Mouse (Mus musculus) kidney, postnatal 36 days (tissue): ENCODE measurements around the gene Adap2.
A peak's percentile ranks its signal among the peaks of the same experiment; 100 is the strongest.
"Not testable (repeated sequence)": the region's sequence is repeated elsewhere in the genome, so short reads cannot be mapped to it uniquely, and the experiment has no call there.

Source experiments
- DNase-seq, 2 experiments: peaks; one replicate each; pipeline ENCODE4 v3.0.0; 2021 to 2022; ENCODE audit warnings: mixed read lengths in 2 of 2

Gene Adap2

GRCm38 (mm10) chr11:80153857-80154495 lies at the start of gene Adap2:
Gene Adap2 (plus strand): TSS chr11:80154105.
- peak; percentile 96 to 98 for DNase-seq

GRCm38 (mm10) chr11:80104407-80104806 lies 49.5 kb upstream of the Adap2 start:
- no peak for DNase-seq

GRCm38 (mm10) chr11:80116411-80116810 lies 37.5 kb upstream of the Adap2 start:
- DNase-seq, result peak; percentile 18 to 45

GRCm38 (mm10) chr11:80132050-80132449 lies 21.9 kb upstream of the Adap2 start:
- DNase-seq, result no peak

- DNase-seq, result no peak
These were observed 19.2 kb upstream of the Adap2 start for GRCm38 (mm10) chr11:80134744-80135143.

- DNase-seq, result no peak
These were observed 17.8 kb upstream of the Adap2 start for GRCm38 (mm10) chr11:80135954-80136683.

- no peak for DNase-seq
These were observed 17.1 kb upstream of the Adap2 start for GRCm38 (mm10) chr11:80136786-80137185.

- no peak for DNase-seq
These were observed 16.1 kb upstream of the Adap2 start for GRCm38 (mm10) chr11:80137773-80138172.

- peak; percentile 80 to 87 for DNase-seq
These were observed 11.9 kb upstream of the Adap2 start, which contains the start of gene Tefm for GRCm38 (mm10) chr11:80141825-80142521. Gene Tefm (minus strand): TSS chr11:80142175.

- peak in 1 of 2 experiments; percentile 44 for DNase-seq
These were observed 11.0 kb upstream of the Adap2 start for GRCm38 (mm10) chr11:80142872-80143271.

GRCm38 (mm10) chr11:80145787-80146275 lies 8.1 kb upstream of the Adap2 start:
- DNase-seq, result peak; percentile 56 to 66

- DNase-seq, result no peak
These were observed 6.2 kb upstream of the Adap2 start for GRCm38 (mm10) chr11:80147748-80148147.

- DNase-seq, result peak in 1 of 2 experiments; percentile 74
These were observed 5.6 kb upstream of the Adap2 start for GRCm38 (mm10) chr11:80148313-80148712.

- DNase-seq, result not testable (repeated sequence)
These were observed 4.9 kb upstream of the Adap2 start for GRCm38 (mm10) chr11:80148974-80149373.

GRCm38 (mm10) chr11:80149412-80150023 lies 4.4 kb upstream of the Adap2 start:
- peak in 1 of 2 experiments; percentile 45 for DNase-seq

- no peak for DNase-seq
These were observed 3.3 kb upstream of the Adap2 start for GRCm38 (mm10) chr11:80150566-80150965.

- no peak for DNase-seq
These were observed 2.4 kb upstream of the Adap2 start for GRCm38 (mm10) chr11:80151541-80151940.

GRCm38 (mm10) chr11:80152376-80152775 lies 1.5 kb upstream of the Adap2 start:
- peak; percentile 40 to 48 for DNase-seq

- DNase-seq, result no peak
These were observed 596 bp downstream of the Adap2 start for GRCm38 (mm10) chr11:80154501-80154900.

GRCm38 (mm10) chr11:80155541-80155940 lies 1.6 kb downstream of the Adap2 start:
- DNase-seq, result no peak

GRCm38 (mm10) chr11:80155961-80156360 lies 2.1 kb downstream of the Adap2 start:
- no peak for DNase-seq

- DNase-seq, result no peak
These were observed 2.9 kb downstream of the Adap2 start for GRCm38 (mm10) chr11:80156841-80157240.

GRCm38 (mm10) chr11:80159018-80159417 lies 5.1 kb downstream of the Adap2 start:
- DNase-seq, result no peak
